Mouse (Mus musculus): ENCODE data around the gene Cntfr. TPM values are rescaled to one million over a fixed set of nuclear protein-coding genes. Genes with fewer than 3 reads are reported as not detected.
"Not testable (repeated sequence)": the region's sequence is repeated elsewhere in the genome, so short reads cannot be mapped to it uniquely, and the experiment has no call there.

The Cntfr gene
- polyA plus RNA-seq (2015; fragmentation: Nextera tagmentation; extraction: Ambion mirVana): 5.5 and 5.6 TPM in 2 replicates

- not testable (repeated sequence) for H3K4me3 ChIP-seq (ENCODE audit: low read length); H3K9me3 ChIP-seq (ENCODE audit: control insufficient read depth, low read length); H3K27ac ChIP-seq (ENCODE audit: low read length); H3K27me3 ChIP-seq (replicated peaks; ENCODE audit: control insufficient read depth, insufficient read depth, low read length); H3K4me2 ChIP-seq (ENCODE audit: low read depth, low read length); ATAC-seq; H3K4me1 ChIP-seq (ENCODE audit: control insufficient read depth, insufficient read depth, low read length); H3K9ac ChIP-seq (ENCODE audit: low read depth, low read length); H3K36me3 ChIP-seq (ENCODE audit: control insufficient read depth, insufficient read depth, low read length)
- WGBS: 11% methylated on average over 32 of the region's 40 CpGs
These were observed at the start of gene Cntfr for GRCm38 (mm10) chr4:41696930-41697841. TSS of gene Cntfr (minus strand) at chr4:41697089.

GRCm38 (mm10) chr4:41745021-41745420 lies 48.1 kb upstream of the Cntfr start:
- H3K4me2 ChIP-seq (ENCODE audit: low read depth, low read length): no peak overlapping the region
- no peaks in the 10 kb centered on the region for H3K36me3 ChIP-seq (ENCODE audit: control insufficient read depth, insufficient read depth, low read length)
- no peak overlapping the region for H3K9ac ChIP-seq (ENCODE audit: low read depth, low read length)
- H3K4me1 ChIP-seq (ENCODE audit: control insufficient read depth, insufficient read depth, low read length): peaks cover 5% of the 10 kb centered on the region
- no peak overlapping the region for H3K27ac ChIP-seq (ENCODE audit: low read length)
- peaks cover 12% of the 10 kb centered on the region; the same call in 1 of the 2 replicates for H3K9me3 ChIP-seq (ENCODE audit: control insufficient read depth, low read length)
- ATAC-seq: no peak
- no peak overlapping the region for H3K4me3 ChIP-seq (ENCODE audit: low read length)
- 76% methylated on average over 1 of the region's 1 CpGs for WGBS
- no peaks in the 10 kb centered on the region for H3K27me3 ChIP-seq (replicated peaks; ENCODE audit: control insufficient read depth, insufficient read depth, low read length)

- Histone ChIP-seq H3K36me3 (ENCODE audit: control insufficient read depth, insufficient read depth, low read length) (0 out of 2 replicates have a peak, but pooled peaks cover 2% of the 10 kb centered on the region), H3K27me3 (replicated peaks; ENCODE audit: control insufficient read depth, insufficient read depth, low read length) (no peaks in the 10 kb centered on the region), H3K4me1 (ENCODE audit: control insufficient read depth, insufficient read depth, low read length) (peaks cover 10% of the 10 kb centered on the region), H3K9me3 (ENCODE audit: control insufficient read depth, low read length) (peaks cover 12% of the 10 kb centered on the region; the same call in 1 of the 2 replicates), H3K9ac (ENCODE audit: low read depth, low read length) (no peak overlapping the region), H3K4me2 (ENCODE audit: low read depth, low read length) (no peak overlapping the region), H3K27ac (ENCODE audit: low read length) (no peak overlapping the region), H3K4me3 (ENCODE audit: low read length) (no peak overlapping the region)
- ATAC-seq: no peak
- 64% methylated on average over 2 of the region's 2 CpGs for WGBS
These were observed 47.2 kb upstream of the Cntfr start for GRCm38 (mm10) chr4:41744131-41744530.

- Histone ChIP-seq H3K27ac (ENCODE audit: low read length) (peak overlapping the region; percentile 89), H3K9me3 (ENCODE audit: control insufficient read depth, low read length) (no peaks in the 10 kb centered on the region), H3K36me3 (ENCODE audit: control insufficient read depth, insufficient read depth, low read length) (0 out of 2 replicates have a peak, but pooled peaks cover 3% of the 10 kb centered on the region), H3K4me3 (ENCODE audit: low read length) (peak overlapping the region; percentile 74), H3K9ac (ENCODE audit: low read depth, low read length) (peak overlapping the region; percentile 85), H3K4me1 (ENCODE audit: control insufficient read depth, insufficient read depth, low read length) (peaks cover 10% of the 10 kb centered on the region), H3K27me3 (replicated peaks; ENCODE audit: control insufficient read depth, insufficient read depth, low read length) (no peaks in the 10 kb centered on the region), H3K4me2 (ENCODE audit: low read depth, low read length) (peak overlapping the region; percentile 68)
- WGBS: under 1% methylated on average over 27 of the region's 27 CpGs
- ATAC-seq: peak; percentile 95
These were observed 44.3 kb upstream of the Cntfr start for GRCm38 (mm10) chr4:41741158-41741560.

GRCm38 (mm10) chr4:41740380-41741157 lies 43.7 kb upstream of the Cntfr start:
- WGBS: 1% methylated on average over 48 of the region's 48 CpGs

GRCm38 (mm10) chr4:41739260-41739659 lies 42.4 kb upstream of the Cntfr start:
- H3K36me3 ChIP-seq (ENCODE audit: control insufficient read depth, insufficient read depth, low read length): 0 out of 2 replicates have a peak, but pooled peaks cover 3% of the 10 kb centered on the region
- H3K27ac ChIP-seq (ENCODE audit: low read length): no peak overlapping the region
- H3K4me1 ChIP-seq (ENCODE audit: control insufficient read depth, insufficient read depth, low read length): peaks cover 10% of the 10 kb centered on the region
- no peak overlapping the region for H3K4me2 ChIP-seq (ENCODE audit: low read depth, low read length)
- H3K9ac ChIP-seq (ENCODE audit: low read depth, low read length): no peak overlapping the region
- no peak for ATAC-seq
- no peaks in the 10 kb centered on the region for H3K9me3 ChIP-seq (ENCODE audit: control insufficient read depth, low read length)
- no peak overlapping the region for H3K4me3 ChIP-seq (ENCODE audit: low read length)
- WGBS: 95% methylated on average over 13 of the region's 13 CpGs
- H3K27me3 ChIP-seq (replicated peaks; ENCODE audit: control insufficient read depth, insufficient read depth, low read length): no peaks in the 10 kb centered on the region

More at GRCm38 (mm10) chr4:41740380-41741157, 43.7 kb upstream of the Cntfr start:
- H3K9ac ChIP-seq (ENCODE audit: low read depth, low read length): peak overlapping the region; percentile 85
- no peaks in the 10 kb centered on the region for H3K27me3 ChIP-seq (replicated peaks; ENCODE audit: control insufficient read depth, insufficient read depth, low read length)
- H3K4me1 ChIP-seq (ENCODE audit: control insufficient read depth, insufficient read depth, low read length): peaks cover 10% of the 10 kb centered on the region
- ATAC-seq: peak; percentile 85
- peak overlapping the region; percentile 74 for H3K4me3 ChIP-seq (ENCODE audit: low read length)
- H3K4me2 ChIP-seq (ENCODE audit: low read depth, low read length): peak overlapping the region; percentile 68
- peak overlapping the region; percentile 89 for H3K27ac ChIP-seq (ENCODE audit: low read length)
- H3K9me3 ChIP-seq (ENCODE audit: control insufficient read depth, low read length): no peaks in the 10 kb centered on the region
- 0 out of 2 replicates have a peak, but pooled peaks cover 3% of the 10 kb centered on the region for H3K36me3 ChIP-seq (ENCODE audit: control insufficient read depth, insufficient read depth, low read length)

- Histone ChIP-seq H3K4me2 (ENCODE audit: low read depth, low read length) (no peak overlapping the region), H3K9me3 (ENCODE audit: control insufficient read depth, low read length) (no peaks in the 10 kb centered on the region), H3K27ac (ENCODE audit: low read length) (peak overlapping the region; percentile 6; the same call in 1 of the 2 replicates), H3K9ac (ENCODE audit: low read depth, low read length) (no peak overlapping the region), H3K4me3 (ENCODE audit: low read length) (no peak overlapping the region), H3K4me1 (ENCODE audit: control insufficient read depth, insufficient read depth, low read length) (peaks cover 10% of the 10 kb centered on the region), H3K36me3 (ENCODE audit: control insufficient read depth, insufficient read depth, low read length) (0 out of 2 replicates have a peak, but pooled peaks cover 3% of the 10 kb centered on the region), H3K27me3 (replicated peaks; ENCODE audit: control insufficient read depth, insufficient read depth, low read length) (0 out of 2 replicates have a peak, but pooled peaks cover under 1% of the 10 kb centered on the region)
- no peak for ATAC-seq
- 56% methylated on average over 1 of the region's 1 CpGs for WGBS
These were observed 41.3 kb upstream of the Cntfr start for GRCm38 (mm10) chr4:41738256-41738603.

GRCm38 (mm10) chr4:41737602-41738255 lies 40.8 kb upstream of the Cntfr start:
- Histone ChIP-seq H3K4me2 (ENCODE audit: low read depth, low read length) (no peak overlapping the region), H3K36me3 (ENCODE audit: control insufficient read depth, insufficient read depth, low read length) (0 out of 2 replicates have a peak, but pooled peaks cover 3% of the 10 kb centered on the region), H3K27ac (ENCODE audit: low read length) (0 out of 2 replicates have a peak overlapping the region, but pooled peaks have one; percentile 5), H3K9me3 (ENCODE audit: control insufficient read depth, low read length) (no peaks in the 10 kb centered on the region), H3K4me1 (ENCODE audit: control insufficient read depth, insufficient read depth, low read length) (peaks cover 10% of the 10 kb centered on the region), H3K27me3 (replicated peaks; ENCODE audit: control insufficient read depth, insufficient read depth, low read length) (peaks cover 5% of the 10 kb centered on the region), H3K9ac (ENCODE audit: low read depth, low read length) (no peak overlapping the region), H3K4me3 (ENCODE audit: low read length) (no peak overlapping the region)
- WGBS: 28% methylated on average over 8 of the region's 8 CpGs
- peak; percentile 34; the same call in 1 of the 2 replicates for ATAC-seq
